Mouse (Mus musculus) heart, postnatal 14 days (tissue): Measurements from ENCODE around the gene Ndufaf5. TPM values are rescaled to one million over a fixed set of nuclear protein-coding genes. Genes with fewer than 3 reads are reported as not detected.

ENCODE experiments used
- total RNA-seq, 2 experiments: library from RNA; stranded (reverse); gene quantifications; 2 replicates each; pipeline ENCODE4 v1.2.3; 2021

Gene Ndufaf5
- total RNA-seq, 2 experiments from 2014 or later, result 26.6 to 30.0 TPM

Other genes starting within 250 kb of the Ndufaf5 start
- gene Tasp1, start 103.8 kb upstream of the Ndufaf5 start, total RNA-seq, result 1 to 10 TPM; 6.0 to 6.7 TPM
- not detected for gene Gm17374, start 18.6 kb upstream of the Ndufaf5 start, total RNA-seq
- 10 to 100 TPM; 12.3 to 12.6 TPM for gene Esf1, start 85 bp upstream of the Ndufaf5 start, total RNA-seq
- gene Sel1l2, start 219.1 kb downstream of the Ndufaf5 start, total RNA-seq, result not detected
- gene Macrod2, start 224.7 kb downstream of the Ndufaf5 start, total RNA-seq, result 10 to 100 TPM in 1 of 2 experiments, 1 to 10 TPM in 1; 9.9 to 10.1 TPM